Comparison of ENCODE assay signal across 24 mouse cellular contexts in genomic region chr11:78364103-78364502, GRCm38 (mm10). TPM values are rescaled to one million over a fixed set of nuclear protein-coding genes. Genes with fewer than 3 reads are reported as not detected.
DNase-seq lines count a peak whose midpoint lies in the region; ATAC-seq and TF ChIP-seq lines count a peak whose summit lies in the region.
"Had no signal": no experiment of that assay in that cellular context is flagged by ENCODE, and none has a peak within 500 bp of the region (broad histone marks: within the 10 kb centered on the region; RNA-seq: fewer than 3 reads in every experiment).

No protein-coding gene starts in this region.

- H3K36me3 ChIP-seq in embryonic facial prominence, embryonic 15.5 days = no peaks in the 10 kb centered on the region
- H3K36me3 ChIP-seq in embryonic facial prominence, embryonic 10.5 days (replicated peaks) = no peaks in the 10 kb centered on the region
- H3K36me3 ChIP-seq in intestine, embryonic 16.5 days (ENCODE audit: control insufficient read depth, insufficient read depth, low read length) = no peaks in the 10 kb centered on the region
- no peaks in the 10 kb centered on the region for H3K36me3 ChIP-seq in small intestine, adult 2 months (ENCODE audit: control insufficient read depth, insufficient read depth, low read length)
- H3K36me3 ChIP-seq: heart, embryonic 13.5 days; liver, embryonic 12.5 days; midbrain, embryonic 12.5 days had no signal

- H3K27me3 ChIP-seq in embryonic facial prominence, embryonic 15.5 days = no peaks in the 10 kb centered on the region
- peaks cover 5% of the 10 kb centered on the region for H3K27me3 ChIP-seq in embryonic facial prominence, embryonic 10.5 days (replicated peaks; ENCODE audit: low read depth, poor library complexity, severe bottlenecking)
- H3K27me3 ChIP-seq in intestine, embryonic 16.5 days (replicated peaks; ENCODE audit: control insufficient read depth, insufficient read depth, low read length) = no peaks in the 10 kb centered on the region
- no peaks in the 10 kb centered on the region for H3K27me3 ChIP-seq in small intestine, adult 2 months (ENCODE audit: control insufficient read depth, insufficient read depth, low read length)
- H3K27me3 ChIP-seq in cerebellum, adult 2 months (ENCODE audit: control insufficient read depth, insufficient read depth, low read length) = no peaks in the 10 kb centered on the region
- H3K27me3 ChIP-seq: forebrain, embryonic 13.5 days had no signal

- no peak overlapping the region for H3K9ac ChIP-seq in embryonic facial prominence, embryonic 15.5 days
- H3K9ac ChIP-seq in intestine, embryonic 16.5 days (ENCODE audit: low read depth, low read length) = peak overlapping the region; percentile 21; the same call in 1 of the 2 replicates
- H3K9ac ChIP-seq: forebrain, embryonic 13.5 days; heart, embryonic 13.5 days; liver, embryonic 12.5 days; lung, embryonic 14.5 days; midbrain, embryonic 12.5 days had no signal

- 0 out of 2 replicates have a peak overlapping the region, but pooled peaks have one; percentile 8 for H3K27ac ChIP-seq in embryonic facial prominence, embryonic 15.5 days (replicated peaks)
- no peak overlapping the region for H3K27ac ChIP-seq in embryonic facial prominence, embryonic 10.5 days (replicated peaks)
- H3K27ac ChIP-seq in intestine, embryonic 16.5 days (ENCODE audit: low read length) = peak overlapping the region; percentile 68
- H3K27ac ChIP-seq in small intestine, adult 2 months (ENCODE audit: insufficient read depth, low read depth, low read length) = peak overlapping the region; percentile 61
- H3K27ac ChIP-seq in cerebellum, adult 2 months (ENCODE audit: insufficient read depth, low read length) = no peak overlapping the region
- H3K27ac ChIP-seq: forebrain, embryonic 13.5 days; heart, embryonic 13.5 days; liver, embryonic 12.5 days; midbrain, embryonic 12.5 days had no signal

- peaks cover 22% of the 10 kb centered on the region for H3K4me1 ChIP-seq in embryonic facial prominence, embryonic 15.5 days
- peaks cover 21% of the 10 kb centered on the region; the same call in 1 of the 2 replicates for H3K4me1 ChIP-seq in embryonic facial prominence, embryonic 10.5 days
- peaks cover 24% of the 10 kb centered on the region for H3K4me1 ChIP-seq in intestine, embryonic 16.5 days (ENCODE audit: control insufficient read depth, insufficient read depth, low read length)
- peaks cover 36% of the 10 kb centered on the region for H3K4me1 ChIP-seq in small intestine, adult 2 months (ENCODE audit: control insufficient read depth, insufficient read depth, insufficient read length, low read length)
- H3K4me1 ChIP-seq in cerebellum, adult 2 months (ENCODE audit: control insufficient read depth, insufficient read depth, low read length) = no peaks in the 10 kb centered on the region
- H3K4me1 ChIP-seq: heart, embryonic 13.5 days; midbrain, embryonic 12.5 days had no signal

- WGBS in embryonic facial prominence, embryonic 15.5 days = 41% methylated on average over 8 of the region's 8 CpGs
- WGBS in embryonic facial prominence, embryonic 10.5 days = 63% methylated on average over 8 of the region's 8 CpGs
- WGBS in intestine, embryonic 16.5 days = 23% methylated on average over 8 of the region's 8 CpGs
- 15% methylated on average over 8 of the region's 8 CpGs for WGBS in small intestine, adult 2 months
- 41% methylated on average over 8 of the region's 8 CpGs for WGBS in cerebellum, adult 2 months

- H3K9me3 ChIP-seq in embryonic facial prominence, embryonic 15.5 days (replicated peaks) = no peaks in the 10 kb centered on the region
- H3K9me3 ChIP-seq in embryonic facial prominence, embryonic 10.5 days = no peaks in the 10 kb centered on the region
- H3K9me3 ChIP-seq in intestine, embryonic 16.5 days (ENCODE audit: control insufficient read depth, low read length) = no peaks in the 10 kb centered on the region
- H3K9me3 ChIP-seq: forebrain, embryonic 13.5 days; heart, embryonic 13.5 days; liver, embryonic 12.5 days; midbrain, embryonic 12.5 days had no signal

- no peak overlapping the region for H3K4me3 ChIP-seq in embryonic facial prominence, embryonic 15.5 days (replicated peaks)
- H3K4me3 ChIP-seq in embryonic facial prominence, embryonic 10.5 days = no peak overlapping the region
- no peak overlapping the region for H3K4me3 ChIP-seq in intestine, embryonic 16.5 days (ENCODE audit: low read length)
- no peak overlapping the region for H3K4me3 ChIP-seq in small intestine, adult 2 months (ENCODE audit: low read depth, low read length)
- H3K4me3 ChIP-seq in cerebellum, adult 2 months (replicated peaks; ENCODE audit: insufficient read depth, low read depth, low read length) = no peak overlapping the region
- H3K4me3 ChIP-seq: forebrain, embryonic 13.5 days; heart, embryonic 13.5 days; liver, embryonic 12.5 days; midbrain, embryonic 12.5 days had no signal

- ATAC-seq in embryonic facial prominence, embryonic 15.5 days (ENCODE audit: insufficient number of reproducible peaks, low FRiP score, low TSS enrichment, low read depth) = no peak
- peak; percentile 74 for ATAC-seq in intestine, embryonic 16.5 days
- ATAC-seq: forebrain, embryonic 13.5 days; hindbrain, embryonic 16.5 days; liver, embryonic 12.5 days had no signal

- no peak overlapping the region for H3K4me2 ChIP-seq in embryonic facial prominence, embryonic 15.5 days (replicated peaks)
- 0 out of 2 replicates have a peak overlapping the region, but pooled peaks have one; percentile 11 for H3K4me2 ChIP-seq in intestine, embryonic 16.5 days (ENCODE audit: low read depth, low read length)
- H3K4me2 ChIP-seq: forebrain, embryonic 13.5 days; heart, embryonic 13.5 days; liver, embryonic 12.5 days; lung, embryonic 14.5 days; midbrain, embryonic 12.5 days had no signal

- DNase-seq in embryonic facial prominence, embryonic 10.5 days (ENCODE audit: low spot score) = no peak
- peak; percentile 12 for DNase-seq in ovary, postnatal 36 days (ENCODE audit: low spot score)
- DNase-seq in ovary, postnatal 10 days (ENCODE audit: low spot score) = no peak
- no peak for DNase-seq in cerebellum, adult 2 months
- DNase-seq in gastrocnemius, adult 18-20 months (ENCODE audit: low spot score) = no peak
- DNase-seq: adrenal gland, adult 2 months; cerebellum, adult 8-10 months; heart, postnatal 36 days; left cerebral cortex, postnatal 4 days; lung, embryonic 14.5 days; retina, postnatal 1 day; thymus, adult 18-20 months had no signal

- no peak for TF ChIP-seq CTCF in small intestine, adult 2 months (IDR thresholded peaks at IDR 0.05; ENCODE audit: extremely low read depth, insufficient read length, insufficient replicate concordance, low read depth, low read length)
- no peak for TF ChIP-seq CTCF in cerebellum, adult 2 months (IDR thresholded peaks at IDR 0.05; ENCODE audit: borderline replicate concordance, insufficient read depth, low read depth, low read length)

- no peak for TF ChIP-seq POLR2A in small intestine, adult 2 months (IDR thresholded peaks at IDR 0.05; ENCODE audit: low read depth, low read length)
- TF ChIP-seq POLR2A in cerebellum, adult 2 months (IDR thresholded peaks at IDR 0.05; ENCODE audit: borderline replicate concordance, insufficient read depth, low read length) = no peak

RNA-seq across cellular contexts. Expression of gene Unc119, which starts 20.8 kb away (rescaled TPM):
- polyA plus RNA-seq in embryonic facial prominence, embryonic 15.5 days (2015; fragmentation: Nextera tagmentation; extraction: Ambion mirVana) = 46.9 and 54.2 TPM in 2 replicates
- polyA plus RNA-seq in embryonic facial prominence, embryonic 10.5 days (2016; fragmentation: Nextera tagmentation; extraction: Ambion mirVana) = 67.7 and 69.1 TPM in 2 replicates
- 29.5 and 29.9 TPM in 2 replicates for polyA plus RNA-seq in intestine, embryonic 16.5 days (2015; fragmentation: Nextera tagmentation; extraction: Ambion mirVana)
- 12.7 and 13.3 TPM in 2 replicates for polyA plus RNA-seq in small intestine, adult 2 months (2012; rRNA removed)
- polyA plus RNA-seq in cerebellum, adult 2 months (2012; rRNA removed) = 72.2 and 75.2 TPM in 2 replicates
- 1 to 10 TPM; 8.3 TPM for total RNA-seq in gastrocnemius, adult 18-20 months (2021)

RNA-seq across cellular contexts. Expression of gene Foxn1, which starts 22.3 kb away (rescaled TPM):
- polyA plus RNA-seq in embryonic facial prominence, embryonic 15.5 days (2015; fragmentation: Nextera tagmentation; extraction: Ambion mirVana) = 4.2 and 4.6 TPM in 2 replicates
- 0.21 and 0.26 TPM in 2 replicates for polyA plus RNA-seq in embryonic facial prominence, embryonic 10.5 days (2016; fragmentation: Nextera tagmentation; extraction: Ambion mirVana)
- polyA plus RNA-seq in intestine, embryonic 16.5 days (2015; fragmentation: Nextera tagmentation; extraction: Ambion mirVana) = not detected in 2 replicates
- 0.06 TPM in 1 of 2 replicates, not detected in the other for polyA plus RNA-seq in small intestine, adult 2 months (2012; rRNA removed)
- polyA plus RNA-seq in cerebellum, adult 2 months (2012; rRNA removed) = not detected in 2 replicates
- total RNA-seq in gastrocnemius, adult 18-20 months (2021) = not detected
- total RNA-seq: granulocyte monocyte progenitor cell, adult 5-6 weeks; heart, postnatal 36 days; left cerebral cortex, postnatal 4 days had no signal
- polyA plus RNA-seq: forebrain, embryonic 13.5 days; hindbrain, embryonic 16.5 days; liver, embryonic 12.5 days; lung, embryonic 14.5 days; midbrain, embryonic 12.5 days; neural tube, embryonic 14.5 days had no signal

RNA-seq across cellular contexts. Expression of gene Pigs, which starts 35.9 kb away (rescaled TPM):
- polyA plus RNA-seq in embryonic facial prominence, embryonic 15.5 days (2015; fragmentation: Nextera tagmentation; extraction: Ambion mirVana) = 78.0 and 84.9 TPM in 2 replicates
- 73.7 and 74.9 TPM in 2 replicates for polyA plus RNA-seq in embryonic facial prominence, embryonic 10.5 days (2016; fragmentation: Nextera tagmentation; extraction: Ambion mirVana)
- polyA plus RNA-seq in intestine, embryonic 16.5 days (2015; fragmentation: Nextera tagmentation; extraction: Ambion mirVana) = 92.9 and 93.1 TPM in 2 replicates
- 47.6 and 70.8 TPM in 2 replicates for polyA plus RNA-seq in small intestine, adult 2 months (2012; rRNA removed)
- polyA plus RNA-seq in cerebellum, adult 2 months (2012; rRNA removed) = 94.2 and 98.6 TPM in 2 replicates
- 10 to 100 TPM; 18.2 to 19.2 TPM for total RNA-seq in gastrocnemius, adult 18-20 months (2021)

RNA-seq across cellular contexts. Expression of gene Aldoc, which starts 41.3 kb away (rescaled TPM):
- 30.1 and 36.8 TPM in 2 replicates for polyA plus RNA-seq in embryonic facial prominence, embryonic 15.5 days (2015; fragmentation: Nextera tagmentation; extraction: Ambion mirVana)
- 3.0 and 3.2 TPM in 2 replicates for polyA plus RNA-seq in embryonic facial prominence, embryonic 10.5 days (2016; fragmentation: Nextera tagmentation; extraction: Ambion mirVana)
- polyA plus RNA-seq in intestine, embryonic 16.5 days (2015; fragmentation: Nextera tagmentation; extraction: Ambion mirVana) = 33.3 and 34.0 TPM in 2 replicates
- polyA plus RNA-seq in small intestine, adult 2 months (2012; rRNA removed) = 8.8 and 11.7 TPM in 2 replicates
- polyA plus RNA-seq in cerebellum, adult 2 months (2012; rRNA removed) = 2,621 and 2,670 TPM in 2 replicates
- total RNA-seq in gastrocnemius, adult 18-20 months (2021) = 1 to 10 TPM; 2.1 to 2.6 TPM

RNA-seq across cellular contexts. Expression of gene Slc13a2, which starts 57.9 kb away (rescaled TPM):
- 0.07 and 0.11 TPM in 2 replicates for polyA plus RNA-seq in embryonic facial prominence, embryonic 15.5 days (2015; fragmentation: Nextera tagmentation; extraction: Ambion mirVana)
- not detected in 2 replicates for polyA plus RNA-seq in embryonic facial prominence, embryonic 10.5 days (2016; fragmentation: Nextera tagmentation; extraction: Ambion mirVana)
- 4.6 and 6.7 TPM in 2 replicates for polyA plus RNA-seq in intestine, embryonic 16.5 days (2015; fragmentation: Nextera tagmentation; extraction: Ambion mirVana)
- 24.9 and 374 TPM in 2 replicates for polyA plus RNA-seq in small intestine, adult 2 months (2012; rRNA removed)
- polyA plus RNA-seq in cerebellum, adult 2 months (2012; rRNA removed) = not detected in 2 replicates
- not detected for total RNA-seq in gastrocnemius, adult 18-20 months (2021)
- total RNA-seq: adrenal gland, adult 2 months; granulocyte monocyte progenitor cell, adult 5-6 weeks; heart, postnatal 36 days; left cerebral cortex, postnatal 4 days had no signal
- polyA plus RNA-seq: cortical plate, adult 2 months; embryonic facial prominence, embryonic 14.5 days; forebrain, embryonic 13.5 days; heart, embryonic 13.5 days; hindbrain, embryonic 16.5 days; lung, embryonic 14.5 days; midbrain, embryonic 12.5 days; neural tube, embryonic 14.5 days had no signal

Comparison
In these comparisons a context has a peak if more than half of its experiments do, and no peak if none do; other contexts are left out.
1. H3K27ac ChIP-seq: peak in embryonic facial prominence, embryonic 15.5 days (single experiment), intestine, embryonic 16.5 days (single experiment) and small intestine, adult 2 months (single experiment); none in embryonic facial prominence, embryonic 10.5 days (single experiment) and cerebellum, adult 2 months (single experiment).